Mouse (Mus musculus) brain, embryonic 14.5 days (tissue): ENCODE data around the gene Tpm1.

Experiments
- CTCF ChIP-seq: fragments of 200-500 bp; IDR thresholded peaks from 2 replicates; pipeline ENCODE4 v1.5.1; 2012; ENCODE audit warnings: inconsistent platforms, mild to moderate bottlenecking, moderate library complexity, borderline replicate concordance; ENCODE audit not compliant: insufficient read depth, insufficient read length; ENCODE audit errors: extremely low read depth
- POLR2A ChIP-seq: fragments of 200-500 bp; IDR thresholded peaks from 2 replicates; pipeline ENCODE4 v1.6.1; 2012; ENCODE audit warnings: mild to moderate bottlenecking, inconsistent platforms, borderline replicate concordance; ENCODE audit not compliant: poor library complexity, insufficient read depth, insufficient read length, severe bottlenecking; ENCODE audit errors: extremely low read depth

GRCm38 (mm10) chr9:66999698-67000097, 49.5 kb downstream of the Tpm1 start:
- no peak for TF ChIP-seq POLR2A
- no peak for TF ChIP-seq CTCF
